Mouse (Mus musculus) heart, postnatal 0 days (tissue): ENCODE data around the gene Qars. TPM values are rescaled to one million over a fixed set of nuclear protein-coding genes. Genes with fewer than 3 reads are reported as not detected.

Experiments used
- ATAC-seq: fragments of 200-750 bp; cut with Nextera tagmentation; 2 replicates; pipeline ENCODE4 v1.8.0; 2017; ENCODE audit warnings: low read depth, moderate number of reproducible peaks, moderate library complexity; ENCODE audit not compliant: insufficient read depth
- DNase-seq: peaks from one replicate; pipeline ENCODE4 v3.0.0-alpha.2; 2016; ENCODE audit warnings: low spot score
- H3K27ac ChIP-seq: fragments of 300-500 bp; sonication (generic); 2 replicates; pipeline ENCODE4 v1.5.1; 2014; ENCODE audit warnings: low read depth, mild to moderate bottlenecking
- H3K27me3 ChIP-seq: fragments of 300-500 bp; sonication (generic); 2 replicates; pipeline ENCODE4 v1.6.1; 2014; ENCODE audit warnings: low read length, mixed read lengths; ENCODE audit not compliant: control insufficient read depth, insufficient read depth
- H3K36me3 ChIP-seq: fragments of 300-500 bp; sonication (generic); replicated peaks from 2 replicates; pipeline ENCODE4 v1.6.1; 2014; ENCODE audit warnings: low read length, mixed read lengths; ENCODE audit not compliant: control insufficient read depth, insufficient read depth
- H3K4me1 ChIP-seq: fragments of 300-500 bp; sonication (generic); 2 replicates; pipeline ENCODE4 v1.6.1; 2014; ENCODE audit warnings: antibody characterized with exemption; ENCODE audit not compliant: control insufficient read depth, insufficient read depth
- H3K4me2 ChIP-seq: fragments of 300-500 bp; sonication (generic); 2 replicates; pipeline ENCODE4 v1.6.1; 2014; ENCODE audit warnings: low read depth, mild to moderate bottlenecking, low read length, moderate library complexity
- H3K4me3 ChIP-seq: fragments of 300-500 bp; sonication (generic); 2 replicates; pipeline ENCODE4 v1.5.1; 2014; ENCODE audit warnings: low read depth, low read length
- H3K9ac ChIP-seq: fragments of 300-500 bp; sonication (generic); replicated peaks from 2 replicates; pipeline ENCODE4 v1.6.1; 2014; ENCODE audit warnings: low read depth, low read length, mixed read lengths
- H3K9me3 ChIP-seq: fragments of 300-500 bp; sonication (generic); replicated peaks from 2 replicates; pipeline ENCODE4 v1.6.1; 2016; ENCODE audit warnings: low read length; ENCODE audit not compliant: control insufficient read depth
- CTCF ChIP-seq: IDR thresholded peaks from 2 replicates; pipeline ENCODE4 v1.5.1; 2016; ENCODE audit warnings: antibody characterized with exemption, control low read depth, low read depth
- EP300 ChIP-seq: IDR thresholded peaks from 2 replicates; pipeline ENCODE4 v1.6.1; 2016; ENCODE audit warnings: antibody characterized with exemption, low read depth
- WGBS: fragments of 180-500 bp; shearing (Covaris S2); extraction: QIAGEN DNeasy Blood & Tissue Kit; methylation state at CpG from one replicate; pipeline ENCODE4 v1.1.7; 2014; 5-methylcytosine and 5-hydroxymethylcytosine counted together
- polyA plus RNA-seq: library from polyadenylated mRNA; unstranded; fragments of >200 nt; fragmentation: Nextera tagmentation; extraction: Ambion mirVana; gene quantifications from 2 replicates; pipeline ENCODE4 v1.2.1, GENCODE M21; 2015
- total RNA-seq: library from RNA; depleted of rRNA; stranded (reverse); fragments of >200 nt; gene quantifications from 2 replicates; pipeline ENCODE4 v1.2.3, GENCODE M21; 2014; ENCODE audit warnings: low replicate concordance

Gene Qars
- total and polyA plus RNA-seq, 2 experiments from 2014 or later: 49.2 to 188 TPM

DNA sequence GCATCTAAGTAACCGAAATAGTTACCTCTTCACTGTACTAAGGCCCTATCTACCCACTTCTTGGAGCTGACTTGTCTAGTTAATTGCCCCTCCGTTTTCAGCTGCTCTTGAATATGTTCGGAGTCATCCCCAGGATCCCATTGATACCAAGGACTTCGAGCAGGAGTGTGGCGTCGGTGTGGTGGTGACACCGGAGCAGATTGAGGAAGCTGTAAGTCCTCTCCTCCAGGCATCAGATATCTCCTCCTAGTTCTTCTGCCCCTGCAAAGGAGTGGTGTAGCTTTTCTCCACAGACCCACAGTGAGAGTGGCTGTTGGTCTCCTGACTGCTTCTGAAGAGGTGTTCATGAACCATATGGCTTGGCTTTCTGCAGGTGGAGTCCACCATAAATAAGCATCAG, 1.3 kb downstream of the Qars start:
- no peak for DNase-seq
- ATAC-seq: no peak
- H3K27me3 ChIP-seq: no peaks in the 10 kb centered on the region
- WGBS: 84% methylated on average over 7 of the region's 7 CpGs
- no peak overlapping the region for H3K27ac ChIP-seq
- H3K9me3 ChIP-seq: no peaks in the 10 kb centered on the region
- H3K4me1 ChIP-seq: peaks cover 8% of the 10 kb centered on the region
- H3K4me3 ChIP-seq: peak overlapping the region; percentile 77
- H3K4me2 ChIP-seq: peak overlapping the region; percentile 94
- H3K36me3 ChIP-seq: peaks cover 36% of the 10 kb centered on the region
- TF ChIP-seq CTCF (no peak), EP300 (no peak)
- peak overlapping the region; percentile 73 for H3K9ac ChIP-seq

DNA sequence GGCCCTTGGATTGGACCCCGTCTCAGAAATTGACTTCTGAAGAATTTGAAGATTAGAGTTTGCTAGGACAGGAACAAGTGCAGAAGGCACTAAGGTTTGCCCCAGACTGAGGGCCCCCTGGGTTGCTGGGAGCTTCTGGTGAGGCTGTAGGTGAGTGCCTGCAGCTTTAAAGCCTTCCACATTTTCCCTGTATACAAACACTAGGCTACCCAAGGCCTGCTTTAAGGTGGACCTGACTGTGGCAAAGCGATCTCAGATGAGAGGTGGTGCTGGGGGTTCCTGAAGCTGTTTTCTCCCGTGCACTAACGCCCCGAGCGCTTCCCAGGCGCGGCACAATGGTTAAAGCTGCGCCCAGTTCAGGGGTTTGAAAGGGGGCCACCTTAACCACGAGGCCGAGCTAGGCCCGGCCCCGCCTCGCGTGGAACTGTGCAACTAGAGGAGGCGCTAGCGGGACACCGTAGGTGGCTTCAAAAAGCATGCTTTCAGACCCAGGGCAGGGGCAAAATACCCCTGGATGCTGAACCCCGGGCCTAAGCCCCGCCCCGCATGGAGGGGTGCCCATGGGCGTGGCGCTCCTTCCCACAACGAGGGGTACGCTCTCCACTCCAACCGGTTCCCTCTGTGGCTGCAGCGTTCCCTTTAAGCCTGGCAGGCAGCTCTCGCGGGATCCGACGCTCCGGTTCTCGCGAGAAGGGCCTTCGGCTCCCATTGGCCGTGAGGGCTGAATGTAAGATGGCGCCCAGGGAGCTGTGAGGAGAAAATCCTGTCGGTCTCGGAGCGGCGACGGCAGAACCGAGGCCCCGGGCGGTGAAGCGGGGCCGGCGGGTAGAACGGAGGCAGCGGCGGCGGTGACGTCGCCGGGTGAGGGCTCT, 9.1 kb downstream of the Qars start, which contains the start of gene Qrich1:
Qrich1 (plus strand) TSS at position 427 of the 872 bp plus-strand sequence.
- Histone ChIP-seq H3K4me3 (peak within 1 kb of the TSS; percentile 91), H3K4me2 (peak within 1 kb of the TSS; percentile 66), H3K27ac (peak within 1 kb of the TSS; percentile 98), H3K27me3 (no peaks in the 10 kb centered on the region), H3K4me1 (0 out of 2 replicates have a peak, but pooled peaks cover 6% of the 10 kb centered on the region), H3K36me3 (peaks cover 50% of the 10 kb centered on the region), H3K9ac (peak within 1 kb of the TSS; percentile 90), H3K9me3 (no peaks in the 10 kb centered on the region)
- peak; percentile 94 for ATAC-seq
- peak; percentile 96 for DNase-seq
- WGBS: 1% methylated on average over 55 of the region's 55 CpGs
- no peak for TF ChIP-seq CTCF
- TF ChIP-seq EP300: peak; percentile 100

DNA sequence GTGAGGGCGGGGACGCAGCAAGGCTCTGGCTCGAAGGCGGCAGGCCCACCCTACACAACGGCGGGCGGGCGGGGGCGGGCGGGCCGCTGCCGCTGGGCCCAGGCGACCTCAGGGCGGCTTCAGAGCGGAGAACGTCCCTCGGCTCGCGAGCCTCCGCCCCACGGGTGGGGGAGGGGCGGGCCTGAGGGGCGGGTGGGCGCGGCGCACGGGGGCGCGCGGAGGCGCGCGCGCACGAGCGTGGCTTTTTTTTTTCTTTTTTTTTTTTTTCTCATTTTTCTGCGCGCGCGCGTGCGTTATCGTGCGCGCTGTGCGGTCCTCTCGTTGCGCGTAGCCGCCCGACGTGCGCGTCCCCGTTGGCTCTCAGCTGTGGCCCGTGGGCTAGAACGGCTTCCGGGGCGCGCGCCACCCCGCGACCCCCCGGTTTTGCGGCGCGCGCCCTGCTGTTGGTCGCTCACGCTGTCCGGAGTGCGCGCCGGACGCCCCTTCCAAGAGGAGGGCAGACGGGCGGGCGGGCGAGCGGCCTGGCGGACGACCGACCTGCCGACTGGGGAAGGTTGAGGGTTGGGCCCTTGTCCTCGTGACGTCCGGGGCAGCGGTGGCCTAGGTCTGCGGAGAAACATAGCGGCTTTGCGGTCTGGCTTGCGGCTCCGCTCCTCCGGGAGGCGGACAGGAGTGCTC, 9.9 kb downstream of the Qars start:
- TF ChIP-seq EP300: 0 out of 2 replicates have a peak, but pooled peaks have one; percentile 12
- no peak for TF ChIP-seq CTCF
- H3K27ac ChIP-seq: peak overlapping the region; percentile 98
- H3K4me3 ChIP-seq: peak overlapping the region; percentile 91
- under 1% methylated on average over 52 of the region's 95 CpGs for WGBS
- DNase-seq (peak; percentile 49), ATAC-seq (peak; percentile 70)
- no peaks in the 10 kb centered on the region for H3K9me3 ChIP-seq
- 0 out of 2 replicates have a peak, but pooled peaks cover 10% of the 10 kb centered on the region for H3K4me1 ChIP-seq
- H3K4me2 ChIP-seq: peak overlapping the region; percentile 66
- H3K36me3 ChIP-seq: peaks cover 42% of the 10 kb centered on the region
- no peaks in the 10 kb centered on the region for H3K27me3 ChIP-seq
- H3K9ac ChIP-seq: peak overlapping the region; percentile 90

DNA sequence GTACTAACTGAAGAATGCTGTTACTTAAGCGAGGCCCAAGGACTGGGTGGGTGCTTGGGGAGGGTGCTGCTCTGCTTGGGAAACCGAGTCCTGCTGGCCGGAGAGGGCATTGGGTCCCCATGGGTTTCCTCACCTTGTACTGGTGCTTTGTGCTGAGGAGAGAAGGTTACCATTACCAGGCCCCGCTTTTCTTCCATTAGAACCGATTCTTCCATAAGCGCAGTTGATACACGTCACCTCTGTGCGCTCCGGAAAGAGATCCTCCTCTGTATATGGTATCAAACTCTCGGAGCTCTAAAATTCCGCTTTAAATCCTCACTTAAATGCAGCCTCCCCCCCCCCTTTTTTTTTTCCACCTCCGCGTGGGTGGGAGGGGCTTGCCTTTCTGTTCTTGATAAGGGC, 10.4 kb downstream of the Qars start:
- peak overlapping the region; percentile 90 for H3K9ac ChIP-seq
- peak overlapping the region; percentile 66 for H3K4me2 ChIP-seq
- 0% methylated on average over 13 of the region's 13 CpGs for WGBS
- peak overlapping the region; percentile 98 for H3K27ac ChIP-seq
- DNase-seq (peak; percentile 75), ATAC-seq (peak; percentile 25; the same call in 1 of the 2 replicates)
- H3K4me3 ChIP-seq: peak overlapping the region; percentile 91
- H3K36me3 ChIP-seq: peaks cover 37% of the 10 kb centered on the region
- TF ChIP-seq CTCF (no peak), EP300 (no peak)
- no peaks in the 10 kb centered on the region for H3K9me3 ChIP-seq
- no peaks in the 10 kb centered on the region for H3K27me3 ChIP-seq
- 0 out of 2 replicates have a peak, but pooled peaks cover 10% of the 10 kb centered on the region for H3K4me1 ChIP-seq

DNA sequence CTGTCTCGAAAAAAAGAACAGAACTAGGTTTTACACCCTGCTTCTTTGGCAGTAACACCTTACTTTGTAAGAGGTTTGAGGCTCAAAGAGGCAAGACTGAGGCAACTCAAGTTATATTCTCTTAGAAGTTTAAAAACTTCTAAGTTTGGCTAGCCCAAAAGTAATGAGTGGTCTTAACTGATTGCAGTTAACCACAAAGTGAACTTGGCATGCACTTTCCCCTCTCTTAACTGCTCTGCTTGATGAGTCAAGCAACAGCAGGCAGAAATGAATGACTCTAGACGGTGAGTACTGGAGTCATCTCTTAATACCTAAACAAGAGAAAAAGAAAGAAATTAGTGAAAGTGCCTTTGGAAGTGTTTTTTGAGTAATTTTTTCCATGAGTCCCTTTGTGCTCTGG, 14.1 kb downstream of the Qars start:
- H3K36me3 ChIP-seq: peaks cover 13% of the 10 kb centered on the region; the same call in 1 of the 2 replicates
- no peaks in the 10 kb centered on the region for H3K9me3 ChIP-seq
- ATAC-seq (no peak), DNase-seq (no peak)
- no peak overlapping the region for H3K4me3 ChIP-seq
- TF ChIP-seq CTCF: no peak
- no peak for TF ChIP-seq EP300
- H3K9ac ChIP-seq: no peak overlapping the region
- no peak overlapping the region for H3K27ac ChIP-seq
- 66% methylated on average over 2 of the region's 2 CpGs for WGBS
- H3K4me1 ChIP-seq: peaks cover 15% of the 10 kb centered on the region; the same call in 1 of the 2 replicates
- H3K27me3 ChIP-seq: no peaks in the 10 kb centered on the region
- no peak overlapping the region for H3K4me2 ChIP-seq
